In the genomic region with DNA sequence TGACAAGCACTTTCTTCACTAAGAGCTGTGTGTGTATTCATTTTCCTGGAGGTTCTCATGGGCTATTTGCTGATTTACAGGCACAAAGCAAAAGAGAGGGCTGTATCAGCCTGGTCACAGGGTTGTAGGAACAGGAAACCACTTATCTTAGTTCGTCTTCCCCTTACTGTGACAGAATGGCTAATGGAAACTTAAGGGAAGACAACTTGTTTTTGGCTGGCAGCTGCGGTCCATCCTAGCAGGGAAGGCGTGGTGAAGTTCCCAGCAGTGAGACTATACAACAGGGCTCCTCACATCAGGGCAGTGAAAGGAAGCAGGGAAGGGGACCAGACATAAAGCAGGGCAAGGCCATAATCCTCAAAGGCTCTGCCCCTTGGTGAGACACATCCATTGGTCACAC, we compare ENCODE assay signal across 22 mouse cellular contexts. TPM values are rescaled to one million over a fixed set of nuclear protein-coding genes. Genes with fewer than 3 reads are reported as not detected.
DNase-seq lines count a peak whose midpoint lies in the region; ATAC-seq and TF ChIP-seq lines count a peak whose summit lies in the region.
"Had no signal": no experiment of that assay in that cellular context is flagged by ENCODE, and none has a peak within 500 bp of the region (broad histone marks: within the 10 kb centered on the region; RNA-seq: fewer than 3 reads in every experiment).

No protein-coding gene starts in this region.

- WGBS in heart, embryonic 11.5 days (ENCODE audit: insufficient replicate concordance): 50% methylated on average over 3 of the region's 3 CpGs
- 19% methylated on average over 3 of the region's 3 CpGs for whole genome bisulfite sequencing in heart, adult 2 months
- WGBS in liver, embryonic 11.5 days: 40% methylated on average over 3 of the region's 3 CpGs
- WGBS in liver, postnatal 0 days (ENCODE audit: insufficient replicate concordance): 34% methylated on average over 3 of the region's 3 CpGs

- intact Hi-C loops in heart, adult 2 months (cut with DNase I): no loop called here

- ATAC-seq in heart, embryonic 11.5 days (replicated peaks; ENCODE audit: insufficient number of reproducible peaks, low FRiP score, low TSS enrichment): peak; percentile 57; the same call in 1 of the 2 replicates
- ATAC-seq in liver, embryonic 11.5 days (replicated peaks; ENCODE audit: low FRiP score): 0 out of 2 replicates have a peak, but pooled peaks have one; percentile 36
- no peak for ATAC-seq in liver, postnatal 0 days
- ATAC-seq in megakaryocyte progenitor cell, adult 5-6 weeks (replicated peaks; ENCODE audit: poor library complexity): peak; percentile 47
- no peak for ATAC-seq in activated CD4-positive, CD25-positive, alpha-beta regulatory T cell, adult 4 months
- ATAC-seq: forebrain, embryonic 14.5 days; midbrain, embryonic 15.5 days had no signal

- no peaks in the 10 kb centered on the region; the same call in 1 of the 2 replicates for H3K79me2 ChIP-seq in heart, adult 2 months (replicated peaks; ENCODE audit: control insufficient read depth, insufficient read depth, low read length)

- no peaks in the 10 kb centered on the region for H3K9me3 ChIP-seq in heart, embryonic 11.5 days (replicated peaks; ENCODE audit: control insufficient read depth, low read length)
- no peaks in the 10 kb centered on the region for H3K9me3 ChIP-seq in liver, embryonic 11.5 days (ENCODE audit: control insufficient read depth, low read length)
- no peaks in the 10 kb centered on the region for H3K9me3 ChIP-seq in liver, postnatal 0 days (ENCODE audit: low read length)
- H3K9me3 ChIP-seq: embryonic facial prominence, embryonic 15.5 days; hindbrain, embryonic 13.5 days; kidney, embryonic 15.5 days; midbrain, embryonic 15.5 days; neural tube, embryonic 12.5 days had no signal

- no peak for TF ChIP-seq POLR2A in heart, adult 2 months (IDR thresholded peaks at IDR 0.05; ENCODE audit: insufficient read depth, low read depth, low read length)

- TF ChIP-seq EP300 in heart, adult 2 months (IDR thresholded peaks at IDR 0.05; ENCODE audit: insufficient read depth, low read depth, low read length): no peak
- no peak for TF ChIP-seq EP300 in liver, postnatal 0 days (IDR thresholded peaks at IDR 0.05; ENCODE audit: low read depth)

- DNase-seq in heart, adult 2 months: no peak
- no peak for DNase-seq in liver, embryonic 11.5 days (ENCODE audit: low spot score)
- DNase-seq in liver, postnatal 0 days: no peak
- peak; percentile 77 for DNase-seq in MEL-GATA-1-ER (ENCODE audit: extremely low read depth, low read depth)
- DNase-seq: adrenal gland, postnatal 10 days; cerebellum, adult 18-20 months; cerebellum, postnatal 25 days; kidney, adult 11 months; lung, adult 2 months; lung, postnatal 14 days had no signal

- no peak for TF ChIP-seq CTCF in heart, adult 2 months (IDR thresholded peaks at IDR 0.05)
- TF ChIP-seq CTCF in liver, postnatal 0 days (IDR thresholded peaks at IDR 0.05; ENCODE audit: low read depth): no peak

- no peak overlapping the region for H3K9ac ChIP-seq in heart, embryonic 11.5 days (ENCODE audit: low read depth, low read length)
- H3K9ac ChIP-seq in heart, adult 2 months (ENCODE audit: low read depth, low read length): no peak overlapping the region
- no peak overlapping the region for H3K9ac ChIP-seq in liver, embryonic 11.5 days (ENCODE audit: low read depth, low read length)
- no peak overlapping the region for H3K9ac ChIP-seq in liver, postnatal 0 days (replicated peaks)
- H3K9ac ChIP-seq: embryonic facial prominence, embryonic 15.5 days; hindbrain, embryonic 13.5 days; kidney, embryonic 15.5 days; midbrain, embryonic 15.5 days; neural tube, embryonic 12.5 days had no signal

- 0 out of 2 replicates have a peak, but pooled peaks cover 2% of the 10 kb centered on the region for H3K27me3 ChIP-seq in heart, embryonic 11.5 days (ENCODE audit: control insufficient read depth, insufficient read depth, low read length)
- H3K27me3 ChIP-seq in heart, adult 2 months (ENCODE audit: control insufficient read depth, insufficient read depth, low read length): no peaks in the 10 kb centered on the region
- no peaks in the 10 kb centered on the region for H3K27me3 ChIP-seq in liver, embryonic 11.5 days (replicated peaks; ENCODE audit: control insufficient read depth, insufficient read depth, low read length)
- H3K27me3 ChIP-seq in liver, postnatal 0 days (ENCODE audit: insufficient read depth, low read length): no peaks in the 10 kb centered on the region
- H3K27me3 ChIP-seq: embryonic facial prominence, embryonic 15.5 days; kidney, embryonic 15.5 days; midbrain, embryonic 15.5 days; neural tube, embryonic 12.5 days had no signal

- H3K4me1 ChIP-seq in heart, embryonic 11.5 days (ENCODE audit: control insufficient read depth, insufficient read depth, low read length): no peaks in the 10 kb centered on the region
- H3K4me1 ChIP-seq in heart, adult 2 months (ENCODE audit: control insufficient read depth, insufficient read depth, low read length): no peaks in the 10 kb centered on the region
- 0 out of 2 replicates have a peak, but pooled peaks cover 3% of the 10 kb centered on the region for H3K4me1 ChIP-seq in liver, embryonic 11.5 days (replicated peaks; ENCODE audit: control insufficient read depth, insufficient read depth, low read length)
- peaks cover 2% of the 10 kb centered on the region; the same call in 1 of the 2 replicates for H3K4me1 ChIP-seq in liver, postnatal 0 days (ENCODE audit: insufficient read depth)
- H3K4me1 ChIP-seq: neural tube, embryonic 12.5 days had no signal

- no peak overlapping the region for H3K4me2 ChIP-seq in heart, embryonic 11.5 days
- no peak overlapping the region for H3K4me2 ChIP-seq in liver, embryonic 11.5 days
- no peak overlapping the region for H3K4me2 ChIP-seq in liver, postnatal 0 days (ENCODE audit: low read depth, low read length)
- H3K4me2 ChIP-seq: embryonic facial prominence, embryonic 15.5 days; hindbrain, embryonic 13.5 days; kidney, embryonic 15.5 days; midbrain, embryonic 15.5 days; neural tube, embryonic 12.5 days had no signal

- H3K36me3 ChIP-seq in heart, embryonic 11.5 days (ENCODE audit: control insufficient read depth, insufficient read depth, low read length): no peaks in the 10 kb centered on the region
- H3K36me3 ChIP-seq in heart, adult 2 months (ENCODE audit: control insufficient read depth, insufficient read depth, low read length): no peaks in the 10 kb centered on the region
- no peaks in the 10 kb centered on the region for H3K36me3 ChIP-seq in liver, embryonic 11.5 days (ENCODE audit: control insufficient read depth, insufficient read depth, low read length)
- H3K36me3 ChIP-seq in liver, postnatal 0 days (replicated peaks; ENCODE audit: insufficient read depth, low read length): no peaks in the 10 kb centered on the region
- H3K36me3 ChIP-seq: embryonic facial prominence, embryonic 15.5 days; hindbrain, embryonic 13.5 days; kidney, embryonic 15.5 days; midbrain, embryonic 15.5 days; neural tube, embryonic 12.5 days had no signal

- H3K27ac ChIP-seq in heart, embryonic 11.5 days (ENCODE audit: low read depth, low read length): peak overlapping the region; percentile 57
- H3K27ac ChIP-seq in heart, adult 2 months: no peak overlapping the region
- no peak overlapping the region for H3K27ac ChIP-seq in liver, embryonic 11.5 days (ENCODE audit: low read depth, low read length)
- no peak overlapping the region for H3K27ac ChIP-seq in liver, postnatal 0 days (ENCODE audit: low read depth)
- H3K27ac ChIP-seq: embryonic facial prominence, embryonic 15.5 days; hindbrain, embryonic 13.5 days; kidney, embryonic 15.5 days; left cerebral cortex, adult 2 months; midbrain, embryonic 15.5 days; neural tube, embryonic 12.5 days had no signal

- no peak overlapping the region for H3K4me3 ChIP-seq in heart, embryonic 11.5 days (ENCODE audit: low read depth, low read length)
- H3K4me3 ChIP-seq in heart, adult 2 months: no peak overlapping the region
- H3K4me3 ChIP-seq in liver, embryonic 11.5 days (ENCODE audit: low read depth, low read length): no peak overlapping the region
- no peak overlapping the region for H3K4me3 ChIP-seq in liver, postnatal 0 days (ENCODE audit: low read depth, low read length)
- H3K4me3 ChIP-seq: embryonic facial prominence, embryonic 15.5 days; hindbrain, embryonic 13.5 days; kidney, embryonic 15.5 days; left cerebral cortex, adult 2 months; midbrain, embryonic 15.5 days; neural tube, embryonic 12.5 days had no signal

RNA-seq across cellular contexts. Expression of a gene that starts 4.3 kb away (rescaled TPM):
- 50.7 and 51.3 TPM in 2 replicates for polyA plus RNA-seq in heart, embryonic 11.5 days (2014; fragmentation: Nextera tagmentation; extraction: Ambion mirVana)
- total RNA-seq in heart, adult 2 months (2021): 10 to 100 TPM; 11.7 to 12.2 TPM
- 16.5 and 24.0 TPM in 2 replicates for polyA plus RNA-seq in heart, adult 2 months (2012; rRNA removed)
- 63.1 and 64.9 TPM in 2 replicates for polyA plus RNA-seq in liver, embryonic 11.5 days (2014; fragmentation: Nextera tagmentation; extraction: Ambion mirVana)
- 45.3 and 45.8 TPM in 2 replicates for polyA plus RNA-seq in liver, postnatal 0 days (2015; fragmentation: Nextera tagmentation; extraction: Ambion mirVana)
- 53.2 and 68.8 TPM in 2 replicates for total RNA-seq in megakaryocyte progenitor cell, adult 5-6 weeks (2015)
- total RNA-seq in megakaryocyte progenitor cell, adult 5-6 weeks (2017): 17.0 and 19.1 TPM in 2 replicates
- polyA plus RNA-seq in activated CD4-positive, CD25-positive, alpha-beta regulatory T cell, adult 4 months (2017; shearing (Covaris generic)): 100 to 1,000 TPM; 104 to 111 TPM

RNA-seq across cellular contexts. Expression of a gene that starts 20.1 kb away (rescaled TPM):
- polyA plus RNA-seq in heart, embryonic 11.5 days (2014; fragmentation: Nextera tagmentation; extraction: Ambion mirVana): not detected in 2 replicates
- under 1 TPM; 0.57 to 0.82 TPM for total RNA-seq in heart, adult 2 months (2021)
- 2.9 and 4.3 TPM in 2 replicates for polyA plus RNA-seq in heart, adult 2 months (2012; rRNA removed)
- not detected in 2 replicates for polyA plus RNA-seq in liver, embryonic 11.5 days (2014; fragmentation: Nextera tagmentation; extraction: Ambion mirVana)
- not detected in 2 replicates for polyA plus RNA-seq in liver, postnatal 0 days (2015; fragmentation: Nextera tagmentation; extraction: Ambion mirVana)
- not detected in 2 replicates for total RNA-seq in megakaryocyte progenitor cell, adult 5-6 weeks (2015)
- total RNA-seq in megakaryocyte progenitor cell, adult 5-6 weeks (2017): not detected in 2 replicates
- not detected for polyA plus RNA-seq in activated CD4-positive, CD25-positive, alpha-beta regulatory T cell, adult 4 months (2017; shearing (Covaris generic))
- total RNA-seq: left cerebral cortex, adult 2 months; left cerebral cortex, postnatal 36 days had no signal
- polyA plus RNA-seq: embryonic facial prominence, embryonic 15.5 days; forebrain, embryonic 14.5 days; hindbrain, embryonic 13.5 days; kidney, embryonic 15.5 days; limb, embryonic 14.5 days; midbrain, embryonic 15.5 days; neural tube, embryonic 12.5 days had no signal

RNA-seq across cellular contexts. Expression of a gene that starts 35.4 kb away (rescaled TPM):
- polyA plus RNA-seq in heart, embryonic 11.5 days (2014; fragmentation: Nextera tagmentation; extraction: Ambion mirVana): 54.4 and 65.1 TPM in 2 replicates
- total RNA-seq in heart, adult 2 months (2021): 10 to 100 TPM; 16.8 to 20.5 TPM
- polyA plus RNA-seq in heart, adult 2 months (2012; rRNA removed): 5.4 and 7.4 TPM in 2 replicates
- polyA plus RNA-seq in liver, embryonic 11.5 days (2014; fragmentation: Nextera tagmentation; extraction: Ambion mirVana): 211 and 221 TPM in 2 replicates
- polyA plus RNA-seq in liver, postnatal 0 days (2015; fragmentation: Nextera tagmentation; extraction: Ambion mirVana): 29.4 and 38.6 TPM in 2 replicates
- total RNA-seq in megakaryocyte progenitor cell, adult 5-6 weeks (2015): 136 and 137 TPM in 2 replicates
- 137 and 167 TPM in 2 replicates for total RNA-seq in megakaryocyte progenitor cell, adult 5-6 weeks (2017)
- 10 to 100 TPM; 41.1 to 43.5 TPM for polyA plus RNA-seq in activated CD4-positive, CD25-positive, alpha-beta regulatory T cell, adult 4 months (2017; shearing (Covaris generic))

RNA-seq across cellular contexts. Expression of a gene that starts 35.4 kb away (rescaled TPM):
- 6.7 and 7.3 TPM in 2 replicates for polyA plus RNA-seq in heart, embryonic 11.5 days (2014; fragmentation: Nextera tagmentation; extraction: Ambion mirVana)
- 1 to 10 TPM; 3.7 to 4.1 TPM for total RNA-seq in heart, adult 2 months (2021)
- 4.3 and 5.2 TPM in 2 replicates for polyA plus RNA-seq in heart, adult 2 months (2012; rRNA removed)
- 9.2 and 10.1 TPM in 2 replicates for polyA plus RNA-seq in liver, embryonic 11.5 days (2014; fragmentation: Nextera tagmentation; extraction: Ambion mirVana)
- polyA plus RNA-seq in liver, postnatal 0 days (2015; fragmentation: Nextera tagmentation; extraction: Ambion mirVana): 1.7 and 1.8 TPM in 2 replicates
- 6.4 and 7.0 TPM in 2 replicates for total RNA-seq in megakaryocyte progenitor cell, adult 5-6 weeks (2015)
- 5.8 and 11.2 TPM in 2 replicates for total RNA-seq in megakaryocyte progenitor cell, adult 5-6 weeks (2017)
- polyA plus RNA-seq in activated CD4-positive, CD25-positive, alpha-beta regulatory T cell, adult 4 months (2017; shearing (Covaris generic)): 10 to 100 TPM; 10.1 to 12.3 TPM

Comparison
In these comparisons a context has a peak if more than half of its experiments do, and no peak if none do; other contexts are left out.
1. ATAC-seq: peak in heart, embryonic 11.5 days (single experiment), liver, embryonic 11.5 days (single experiment) and megakaryocyte progenitor cell, adult 5-6 weeks (single experiment); none in liver, postnatal 0 days (single experiment) and activated CD4-positive, CD25-positive, alpha-beta regulatory T cell, adult 4 months (single experiment).